Mouse (Mus musculus): ENCODE measurements around the gene Nfib. TPM values are rescaled to one million over a fixed set of nuclear protein-coding genes. Genes with fewer than 3 reads are reported as not detected.

Nfib gene
- 47.0 TPM for polyA plus RNA-seq (2014; fragmentation: Illumina TruSeq; extraction: RNeasy Lipid Tissue Mini Kit (QIAGEN cat#74804); ENCODE audit: low read depth, low replicate concordance)

DNA sequence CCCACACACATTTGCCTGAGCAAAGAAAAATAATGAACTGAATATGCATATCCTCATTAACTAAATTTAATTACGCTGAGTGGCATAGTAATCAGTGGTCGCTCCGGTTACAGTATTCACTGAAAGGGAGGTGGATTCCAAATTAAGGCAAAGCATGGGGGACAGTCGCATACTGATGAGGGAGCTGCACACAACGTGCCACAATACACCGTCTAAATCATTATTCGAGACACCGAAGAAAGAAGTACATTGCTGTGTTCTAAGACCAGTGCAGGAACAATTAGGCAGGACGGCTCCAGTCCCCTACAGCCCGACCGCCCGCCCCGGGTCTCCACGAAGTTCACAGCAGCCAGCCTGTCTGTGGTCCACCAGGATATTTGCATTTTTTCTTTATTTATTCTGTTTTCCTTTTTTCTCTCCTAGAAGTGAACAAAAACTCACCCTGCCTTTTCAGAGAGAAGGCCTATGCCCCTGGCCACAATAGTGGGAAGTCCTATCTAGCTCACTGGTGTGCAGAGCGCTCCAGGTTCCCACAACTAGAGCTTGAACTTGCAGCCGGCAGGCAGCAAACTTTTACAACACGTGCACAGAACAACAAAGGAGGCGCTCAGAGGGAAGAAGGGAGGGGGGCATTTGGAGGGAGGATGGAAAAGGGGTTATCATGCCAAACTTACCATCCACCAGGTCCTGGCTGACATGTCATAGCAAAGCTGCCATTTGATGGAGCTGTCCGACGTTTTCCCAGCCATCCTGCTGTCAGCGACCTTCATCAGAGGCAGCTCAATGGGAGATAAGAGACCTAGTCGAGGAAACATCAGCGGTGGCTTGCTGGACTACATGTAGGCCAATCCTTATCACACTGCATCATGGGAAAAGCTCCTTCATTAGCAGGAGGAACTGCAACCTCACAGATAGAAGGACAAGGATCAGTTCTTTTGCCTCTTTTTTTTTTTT is at the start of gene Nfib:
Nfib (minus strand) TSS at position 910 of the 954 bp plus-strand sequence.

Other genes with a start within 250 kb of the Nfib start
- gene Zdhhc21, start 154.2 kb upstream of the Nfib start, polyA plus RNA-seq (2014; fragmentation: Illumina TruSeq; extraction: RNeasy Lipid Tissue Mini Kit (QIAGEN cat#74804); ENCODE audit: low read depth, low replicate concordance): 56.0 TPM
- not detected for gene Cer1, start 179.4 kb upstream of the Nfib start, polyA plus RNA-seq (2014; fragmentation: Illumina TruSeq; extraction: RNeasy Lipid Tissue Mini Kit (QIAGEN cat#74804); ENCODE audit: low read depth, low replicate concordance)